ENCODE assay signal across 7 mouse cellular contexts in the genomic region with DNA sequence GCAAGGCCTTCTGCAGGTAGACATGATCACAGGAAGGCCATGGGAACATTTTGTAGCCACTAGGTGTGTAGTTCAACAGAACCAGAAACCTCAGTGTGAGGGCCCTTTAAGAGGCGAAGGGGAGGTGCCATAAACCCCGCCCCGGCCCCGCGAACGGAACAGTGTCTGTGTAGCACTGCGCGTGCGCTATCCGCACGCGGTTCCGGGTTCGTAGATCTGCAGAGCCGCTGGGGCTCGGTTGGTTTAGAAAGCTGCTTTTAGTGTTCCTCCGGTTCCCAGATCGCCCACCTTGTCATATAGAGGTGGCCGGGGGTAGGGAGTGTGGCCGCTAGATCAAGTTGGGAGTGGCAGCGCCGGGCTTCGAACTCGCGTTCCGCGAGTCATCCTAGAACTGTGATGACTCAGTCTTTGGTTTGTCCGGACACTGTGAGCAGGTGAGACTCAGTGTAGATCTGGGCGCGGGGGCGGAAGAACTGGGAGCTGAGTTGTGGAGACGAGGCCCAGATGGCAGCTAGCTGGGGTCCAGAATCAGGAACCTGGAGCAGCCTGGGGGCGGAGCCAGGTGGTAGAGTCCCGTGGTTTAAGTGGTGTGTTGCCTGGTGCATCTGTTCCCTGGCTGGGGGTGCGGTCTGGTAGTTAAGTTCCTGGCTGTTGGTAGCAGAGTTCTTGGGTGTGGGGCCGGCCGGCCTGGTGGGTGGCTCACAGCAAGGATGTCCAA. TPM values are rescaled to one million over a fixed set of nuclear protein-coding genes. Genes with fewer than 3 reads are reported as not detected.
DNase-seq lines count a peak whose midpoint lies in the region; ATAC-seq and TF ChIP-seq lines count a peak whose summit lies in the region.

Gene Nr2c2ap (plus strand): TSS at position 168 of the 718 bp plus-strand sequence.

- no peaks in the 10 kb centered on the region for H3K27me3 ChIP-seq in intestine, postnatal 0 days (replicated peaks; ENCODE audit: control insufficient read depth, insufficient read depth, low read length)
- no peaks in the 10 kb centered on the region for H3K27me3 ChIP-seq in limb, embryonic 11.5 days (ENCODE audit: control insufficient read depth, insufficient read depth, low read length)
- no peaks in the 10 kb centered on the region for H3K27me3 ChIP-seq in midbrain, embryonic 14.5 days (ENCODE audit: control insufficient read depth, insufficient read depth, low read length)

- ATAC-seq in intestine, postnatal 0 days, result peak; percentile 87
- ATAC-seq in limb, embryonic 11.5 days (ENCODE audit: insufficient number of reproducible peaks, low FRiP score, low TSS enrichment, low read depth), result peak; percentile 74
- peak; percentile 82 for ATAC-seq in midbrain, embryonic 14.5 days (ENCODE audit: low FRiP score, low TSS enrichment)

- peak within 1 kb of the TSS; percentile 78 for H3K9ac ChIP-seq in intestine, postnatal 0 days (ENCODE audit: low read depth, low read length)
- H3K9ac ChIP-seq in limb, embryonic 11.5 days (ENCODE audit: low read length), result peak within 1 kb of the TSS; percentile 65
- H3K9ac ChIP-seq in midbrain, embryonic 14.5 days (replicated peaks; ENCODE audit: low read length), result peak within 1 kb of the TSS; percentile 61

- peak within 1 kb of the TSS; percentile 66 for H3K4me3 ChIP-seq in intestine, postnatal 0 days (ENCODE audit: low read depth, low read length)
- peak within 1 kb of the TSS; percentile 59 for H3K4me3 ChIP-seq in limb, embryonic 11.5 days (ENCODE audit: low read depth, low read length)
- H3K4me3 ChIP-seq in midbrain, embryonic 14.5 days (replicated peaks; ENCODE audit: low read depth, low read length), result peak within 1 kb of the TSS; percentile 54

- peak; percentile 91 for DNase-seq in adrenal gland, postnatal 10 days
- DNase-seq in embryo, embryonic 9.5 days (ENCODE audit: extremely low spot score), result peak; percentile 83
- DNase-seq in gonadal fat pad, adult 2 months (ENCODE audit: low read depth), result no peak
- DNase-seq in limb, embryonic 11.5 days (ENCODE audit: low spot score), result peak; percentile 83
- peak; percentile 96 for DNase-seq in midbrain, embryonic 14.5 days
- peak; percentile 72 to 85 for DNase-seq in spleen, adult 18-20 months

- peak; percentile 24; the same call in 1 of the 2 replicates for TF ChIP-seq CTCF in intestine, postnatal 0 days (IDR thresholded peaks at IDR 0.05; ENCODE audit: low read depth)

- H3K4me1 ChIP-seq in intestine, postnatal 0 days (replicated peaks; ENCODE audit: control insufficient read depth, insufficient read depth, low read length), result 0 out of 2 replicates have a peak, but pooled peaks cover 4% of the 10 kb centered on the region
- 0 out of 2 replicates have a peak, but pooled peaks cover 3% of the 10 kb centered on the region for H3K4me1 ChIP-seq in limb, embryonic 11.5 days (ENCODE audit: control insufficient read depth, insufficient read depth, low read length)
- H3K4me1 ChIP-seq in midbrain, embryonic 14.5 days (ENCODE audit: control insufficient read depth, insufficient read depth, low read length), result peaks cover 5% of the 10 kb centered on the region; the same call in 1 of the 2 replicates

- peaks cover 30% of the 10 kb centered on the region for H3K36me3 ChIP-seq in intestine, postnatal 0 days (ENCODE audit: control insufficient read depth, insufficient read depth)
- H3K36me3 ChIP-seq in limb, embryonic 11.5 days (ENCODE audit: control insufficient read depth, insufficient read depth, low read length), result peaks cover 8% of the 10 kb centered on the region; the same call in 1 of the 2 replicates
- H3K36me3 ChIP-seq in midbrain, embryonic 14.5 days (ENCODE audit: control insufficient read depth, insufficient read depth, low read length), result peaks cover 35% of the 10 kb centered on the region

- H3K9me3 ChIP-seq in intestine, postnatal 0 days (ENCODE audit: control insufficient read depth), result no peaks in the 10 kb centered on the region
- no peaks in the 10 kb centered on the region for H3K9me3 ChIP-seq in limb, embryonic 11.5 days (ENCODE audit: control insufficient read depth, low read length)
- H3K9me3 ChIP-seq in midbrain, embryonic 14.5 days (ENCODE audit: control insufficient read depth, low read length), result no peaks in the 10 kb centered on the region

- WGBS in intestine, postnatal 0 days, result under 1% methylated on average over 37 of the region's 37 CpGs
- 1% methylated on average over 37 of the region's 37 CpGs for WGBS in limb, embryonic 11.5 days
- WGBS in midbrain, embryonic 14.5 days, result 1% methylated on average over 37 of the region's 37 CpGs

- H3K4me2 ChIP-seq in intestine, postnatal 0 days (replicated peaks; ENCODE audit: low read depth), result peak within 1 kb of the TSS; percentile 85
- peak within 1 kb of the TSS; percentile 68 for H3K4me2 ChIP-seq in limb, embryonic 11.5 days (ENCODE audit: low read depth, severe bottlenecking)
- peak within 1 kb of the TSS; percentile 63 for H3K4me2 ChIP-seq in midbrain, embryonic 14.5 days (ENCODE audit: low read length)

- H3K27ac ChIP-seq in intestine, postnatal 0 days (ENCODE audit: low read depth, low read length), result peak within 1 kb of the TSS; percentile 66; the same call in 1 of the 2 replicates
- H3K27ac ChIP-seq in limb, embryonic 11.5 days (replicated peaks; ENCODE audit: low read depth, low read length), result no peak within 1 kb of the TSS
- 0 out of 2 replicates have a peak within 1 kb of the TSS, but pooled peaks have one; percentile 6 for H3K27ac ChIP-seq in midbrain, embryonic 14.5 days (replicated peaks; ENCODE audit: low read depth, low read length)

RNA-seq across cellular contexts. Expression of gene Nr2c2ap, which starts in this region (rescaled TPM):
- total RNA-seq in adrenal gland, postnatal 10 days (2021), result 10 to 100 TPM; 15.7 to 16.1 TPM
- polyA plus RNA-seq in gonadal fat pad, adult 2 months (2012; rRNA removed), result 16.6 and 20.4 TPM in 2 replicates
- 44.0 and 44.1 TPM in 2 replicates for polyA plus RNA-seq in intestine, postnatal 0 days (2015; fragmentation: Nextera tagmentation; extraction: Ambion mirVana)
- polyA plus RNA-seq in limb, embryonic 11.5 days (2014; fragmentation: Nextera tagmentation; extraction: Ambion mirVana), result 13.7 and 20.8 TPM in 2 replicates
- 25.8 and 43.4 TPM in 2 replicates for polyA plus RNA-seq in midbrain, embryonic 14.5 days (2014; fragmentation: Nextera tagmentation; extraction: Ambion mirVana)
